Mouse (Mus musculus) neural tube, embryonic 10.5 days (tissue): ENCODE data around the gene Troap.

Source experiments
- DNase-seq: peaks from one replicate; pipeline ENCODE4 v3.0.0-alpha.2; 2017; ENCODE audit warnings: low spot score; ENCODE audit errors: extremely low spot score

Gene Troap

GRCm38 (mm10) chr15:99074019-99074599, at the start of gene Troap:
Gene Troap, plus strand, starts transcription at chr15:99074575.
- no peak for DNase-seq

GRCm38 (mm10) chr15:99024668-99025314, 49.6 kb upstream of the Troap start:
- peak; percentile 88 for DNase-seq

GRCm38 (mm10) chr15:99025414-99025813, 49.0 kb upstream of the Troap start:
- DNase-seq, result no peak

- no peak for DNase-seq
Measured at GRCm38 (mm10) chr15:99026259-99026658, 48.1 kb upstream of the Troap start.

- DNase-seq, result no peak
Measured at GRCm38 (mm10) chr15:99027116-99027515, 47.3 kb upstream of the Troap start.

GRCm38 (mm10) chr15:99028874-99029458, 45.4 kb upstream of the Troap start:
- DNase-seq, result peak; percentile 55

- DNase-seq, result peak; percentile 90
Measured at GRCm38 (mm10) chr15:99029619-99030584, 44.5 kb upstream of the Troap start, which contains the start of gene Tuba1c. Gene Tuba1c, plus strand, starts transcription at chr15:99029891.

GRCm38 (mm10) chr15:99030585-99031387, 43.6 kb upstream of the Troap start:
- DNase-seq, result peak; percentile 47

GRCm38 (mm10) chr15:99031388-99031675, 43.0 kb upstream of the Troap start:
- DNase-seq, result no peak

GRCm38 (mm10) chr15:99032041-99032725, 42.2 kb upstream of the Troap start:
- no peak for DNase-seq

- no peak for DNase-seq
Measured at GRCm38 (mm10) chr15:99032726-99033250, 41.6 kb upstream of the Troap start.

GRCm38 (mm10) chr15:99033498-99034270, 40.7 kb upstream of the Troap start:
- no peak for DNase-seq

- no peak for DNase-seq
Measured at GRCm38 (mm10) chr15:99035431-99035830, 38.9 kb upstream of the Troap start.

GRCm38 (mm10) chr15:99036249-99036905, 38.0 kb upstream of the Troap start:
- DNase-seq, result no peak

GRCm38 (mm10) chr15:99038025-99038424, 36.4 kb upstream of the Troap start:
- no peak for DNase-seq

GRCm38 (mm10) chr15:99038797-99039196, 35.6 kb upstream of the Troap start:
- DNase-seq, result no peak

- no peak for DNase-seq
Measured at GRCm38 (mm10) chr15:99039306-99039705, 35.1 kb upstream of the Troap start.

- no peak for DNase-seq
Measured at GRCm38 (mm10) chr15:99039996-99040919, 34.1 kb upstream of the Troap start.
